8 mouse cellular contexts compared by ENCODE assay signal in the genomic region with DNA sequence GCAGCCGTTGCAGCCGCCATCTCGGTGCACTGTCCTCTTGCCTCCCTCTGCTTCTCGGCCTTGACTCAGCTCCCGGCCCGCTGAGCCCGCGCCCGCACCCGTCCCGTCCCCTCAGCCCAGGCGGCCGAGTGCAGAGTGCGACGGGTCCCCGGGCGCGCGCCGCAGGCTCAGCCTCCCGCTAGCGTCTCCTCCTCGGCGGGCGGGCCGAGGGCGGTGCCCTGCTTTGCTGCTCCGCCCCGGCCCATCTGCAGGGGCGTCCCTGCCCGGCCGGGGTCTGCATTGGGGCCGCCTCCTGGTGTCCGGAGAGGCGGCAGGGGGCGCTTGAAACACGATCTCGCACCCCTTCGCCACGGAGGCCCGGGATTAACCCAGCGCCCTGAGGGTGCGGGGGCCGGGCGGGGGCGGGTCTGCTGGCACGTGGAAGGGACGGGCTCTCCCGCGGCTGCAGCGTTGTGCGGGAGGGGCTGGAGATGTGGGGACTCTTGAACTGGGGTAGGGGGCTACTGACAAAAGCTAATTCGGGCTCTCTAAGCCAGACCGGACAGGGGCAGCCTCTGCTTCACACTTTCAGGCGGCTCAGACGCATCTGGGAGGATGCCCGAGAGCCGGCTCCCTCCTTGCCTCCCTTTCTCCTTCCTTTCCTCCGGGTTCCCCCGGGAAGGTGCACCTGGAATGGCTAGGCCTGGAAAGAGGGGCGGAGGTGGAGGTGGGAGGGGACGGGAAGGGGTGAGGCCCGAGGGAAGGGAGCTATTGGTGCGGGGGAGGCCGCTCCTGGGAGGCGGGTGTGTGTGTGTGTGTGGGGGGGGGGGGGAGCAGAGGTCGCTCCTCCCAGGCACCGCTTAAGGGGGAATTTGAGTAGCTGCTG. TPM values are rescaled to one million over a fixed set of nuclear protein-coding genes. Genes with fewer than 3 reads are reported as not detected.
DNase-seq lines count a peak whose midpoint lies in the region; ATAC-seq and TF ChIP-seq lines count a peak whose summit lies in the region.

No protein-coding gene starts in this region.

- POLR2A ChIA-PET in Patski (lab: Charles Lee), result interaction anchor here (0.6 to 1.6 kb wide), 6 partner anchors 12 to 175 kb away, joined by 3 to 6 read pairs (median 3); a partner anchor contains a TSS

- no peaks in the 10 kb centered on the region for H3K27me3 ChIP-seq in Patski
- H3K27me3 ChIP-seq in hindbrain, embryonic 14.5 days (ENCODE audit: control insufficient read depth, insufficient read depth, low read length), result no peaks in the 10 kb centered on the region

- peaks cover 36% of the 10 kb centered on the region for H3K4me1 ChIP-seq in hindbrain, embryonic 14.5 days (replicated peaks; ENCODE audit: control insufficient read depth, insufficient read depth, low read length)

- H3K9me3 ChIP-seq in hindbrain, embryonic 14.5 days (ENCODE audit: control insufficient read depth, low read length), result no peaks in the 10 kb centered on the region

- H3K4me2 ChIP-seq in hindbrain, embryonic 14.5 days (replicated peaks), result peak overlapping the region; percentile 92

- no peak for TF ChIP-seq CTCF in Patski (IDR thresholded peaks at IDR 0.05)

- H3K36me3 ChIP-seq in hindbrain, embryonic 14.5 days (replicated peaks; ENCODE audit: control insufficient read depth, insufficient read depth), result peaks cover 41% of the 10 kb centered on the region

- ATAC-seq in Patski, result peak; percentile 62
- peak; percentile 85 for ATAC-seq in hindbrain, embryonic 14.5 days (ENCODE audit: low FRiP score)

- H3K4me3 ChIP-seq in hindbrain, embryonic 14.5 days (replicated peaks; ENCODE audit: low read length), result peak overlapping the region; percentile 52

- no peak for DNase-seq in Patski (ENCODE audit: low read depth, low spot score)
- DNase-seq in cerebellum, postnatal 14 days, result peak; percentile 75 to 82
- peak; percentile 66 to 69 for DNase-seq in frontal cortex, postnatal 25 days (ENCODE audit: low spot score in 2 of 2)
- DNase-seq in hindbrain, embryonic 14.5 days (ENCODE audit: low spot score), result peak; percentile 73
- peak; percentile 74 to 87 for DNase-seq in left cerebral cortex, adult 18-20 months (ENCODE audit: low spot score in 2 of 2)
- peak; percentile 79 to 86 for DNase-seq in lung, postnatal 4 days
- DNase-seq in right cerebral cortex, adult 2 months (ENCODE audit: low spot score in 2 of 2), result peak; percentile 75 to 81
- peak; percentile 67 for DNase-seq in urinary bladder, postnatal 25 days (ENCODE audit: low spot score)

- H3K27ac ChIP-seq in hindbrain, embryonic 14.5 days, result peak overlapping the region; percentile 88

- 1% methylated on average over 66 of the region's 68 CpGs for WGBS in hindbrain, embryonic 14.5 days

- CTCF ChIA-PET in Patski (lab: Charles Lee), result interaction anchor here (1.2 to 3.2 kb wide), 3 partner anchors 15 to 46 kb away, joined by 3 to 16 read pairs (median 4); no protein-coding TSS in a partner anchor

- peak overlapping the region; percentile 72 for H3K9ac ChIP-seq in hindbrain, embryonic 14.5 days

- in situ Hi-C loops in Patski (cut with MboI; ENCODE audit: low pct_unique_long_range_greater_than_20kb), result loop anchor here (25.0 kb wide), 1 partner anchor 1546 kb away; a partner anchor contains a TSS

RNA-seq across cellular contexts. Expression of a gene that starts 1.3 kb away (rescaled TPM):
- polyA plus RNA-seq in Patski (2021), result 38.4 TPM
- polyA plus RNA-seq in hindbrain, embryonic 14.5 days (2014; fragmentation: Nextera tagmentation; extraction: Ambion mirVana), result 93.2 and 95.9 TPM in 2 replicates
- total RNA-seq in left cerebral cortex, adult 18-20 months (2021), result 10 to 100 TPM; 27.6 to 30.2 TPM

RNA-seq across cellular contexts. Expression of a gene that starts 1.3 kb away (rescaled TPM):
- 14.3 TPM for polyA plus RNA-seq in Patski (2021)
- 28.7 and 32.1 TPM in 2 replicates for polyA plus RNA-seq in hindbrain, embryonic 14.5 days (2014; fragmentation: Nextera tagmentation; extraction: Ambion mirVana)
- 10 to 100 TPM; 54.8 to 67.2 TPM for total RNA-seq in left cerebral cortex, adult 18-20 months (2021)

RNA-seq across cellular contexts. Expression of a gene that starts 16.7 kb away (rescaled TPM):
- polyA plus RNA-seq in Patski (2021), result 1.8 TPM
- 5.4 and 7.3 TPM in 2 replicates for polyA plus RNA-seq in hindbrain, embryonic 14.5 days (2014; fragmentation: Nextera tagmentation; extraction: Ambion mirVana)
- total RNA-seq in left cerebral cortex, adult 18-20 months (2021), result 10 to 100 TPM; 39.9 to 47.0 TPM

RNA-seq across cellular contexts. Expression of a gene that starts 18.1 kb away (rescaled TPM):
- 0.18 TPM for polyA plus RNA-seq in Patski (2021)
- polyA plus RNA-seq in hindbrain, embryonic 14.5 days (2014; fragmentation: Nextera tagmentation; extraction: Ambion mirVana), result 0.86 and 1.2 TPM in 2 replicates
- total RNA-seq in left cerebral cortex, adult 18-20 months (2021), result 1 to 10 TPM; 3.7 to 6.0 TPM

RNA-seq across cellular contexts. Expression of a gene that starts 23.2 kb away (rescaled TPM):
- polyA plus RNA-seq in Patski (2021), result 0.69 TPM
- 41.8 and 44.2 TPM in 2 replicates for polyA plus RNA-seq in hindbrain, embryonic 14.5 days (2014; fragmentation: Nextera tagmentation; extraction: Ambion mirVana)
- 100 to 1,000 TPM; 320 to 327 TPM for total RNA-seq in left cerebral cortex, adult 18-20 months (2021)
